Mouse (Mus musculus): ENCODE results near the gene Olfr1251. TPM values are rescaled to one million over a fixed set of nuclear protein-coding genes. Genes with fewer than 3 reads are reported as not detected.
"Not testable (repeated sequence)": the region's sequence is repeated elsewhere in the genome, so short reads cannot be mapped to it uniquely, and the experiment has no call there.

The Olfr1251 gene
- not detected in 2 replicates for polyA plus RNA-seq (2016; fragmentation: Nextera tagmentation; extraction: Ambion mirVana)

GRCm38 (mm10) chr2:89671836-89672235 is at the start of gene Olfr1251:
Gene Olfr1251 (minus strand): TSS chr2:89671936.
- Histone ChIP-seq H3K9ac (no peak within 1 kb of the TSS), H3K9me3 (replicated peaks) (no peaks in the 10 kb centered on the region), H3K27me3 (no peaks in the 10 kb centered on the region), H3K4me1 (no peaks in the 10 kb centered on the region), H3K4me2 (replicated peaks) (no peak within 1 kb of the TSS), H3K27ac (no peak within 1 kb of the TSS), H3K4me3 (no peak within 1 kb of the TSS), H3K36me3 (no peaks in the 10 kb centered on the region)
- ATAC-seq (ENCODE audit: low FRiP score), result no peak

GRCm38 (mm10) chr2:89691980-89692379 is 20.2 kb upstream of the Olfr1251 start:
- H3K27ac ChIP-seq, result no peak overlapping the region
- H3K27me3 ChIP-seq, result no peaks in the 10 kb centered on the region
- no peak overlapping the region for H3K4me3 ChIP-seq
- ATAC-seq (ENCODE audit: low FRiP score), result no peak
- H3K4me2 ChIP-seq (replicated peaks), result no peak overlapping the region
- no peaks in the 10 kb centered on the region for H3K4me1 ChIP-seq
- H3K9ac ChIP-seq, result no peak overlapping the region
- H3K36me3 ChIP-seq, result no peaks in the 10 kb centered on the region
- H3K9me3 ChIP-seq (replicated peaks), result no peaks in the 10 kb centered on the region
- 86% methylated on average over 6 of the region's 6 CpGs for WGBS

GRCm38 (mm10) chr2:89661367-89661766 is 10.4 kb downstream of the Olfr1251 start, which contains the start of gene Olfr1250:
Gene Olfr1250 (minus strand): TSS chr2:89661467.
- H3K4me2 ChIP-seq (replicated peaks), result no peak within 1 kb of the TSS
- no peaks in the 10 kb centered on the region for H3K4me1 ChIP-seq
- H3K4me3 ChIP-seq, result no peak within 1 kb of the TSS
- no peaks in the 10 kb centered on the region for H3K9me3 ChIP-seq (replicated peaks)
- no peak for ATAC-seq (ENCODE audit: low FRiP score)
- no peaks in the 10 kb centered on the region for H3K36me3 ChIP-seq
- H3K27ac ChIP-seq, result no peak within 1 kb of the TSS
- H3K27me3 ChIP-seq, result no peaks in the 10 kb centered on the region
- no peak within 1 kb of the TSS for H3K9ac ChIP-seq

- Histone ChIP-seq H3K9me3 (replicated peaks) (no peaks in the 10 kb centered on the region), H3K4me1 (no peaks in the 10 kb centered on the region), H3K27ac (no peak within 1 kb of the TSS), H3K4me3 (no peak within 1 kb of the TSS), H3K4me2 (replicated peaks) (no peak within 1 kb of the TSS), H3K27me3 (no peaks in the 10 kb centered on the region), H3K36me3 (no peaks in the 10 kb centered on the region), H3K9ac (no peak within 1 kb of the TSS)
- ATAC-seq (ENCODE audit: low FRiP score), result no peak
- WGBS, result 93% methylated on average over 2 of the region's 2 CpGs
Measured at GRCm38 (mm10) chr2:89634883-89635282, 36.9 kb downstream of the Olfr1251 start, which contains the start of gene Olfr1249. Gene Olfr1249 (minus strand): TSS chr2:89634983.

GRCm38 (mm10) chr2:89618145-89618544 is 53.6 kb downstream of the Olfr1251 start, which contains the start of gene Olfr1248:
Gene Olfr1248 (minus strand): TSS chr2:89618245.
- not testable (repeated sequence) for H3K9me3 ChIP-seq (replicated peaks); H3K4me1 ChIP-seq; H3K36me3 ChIP-seq; ATAC-seq (ENCODE audit: low FRiP score); H3K4me2 ChIP-seq (replicated peaks); H3K27ac ChIP-seq; H3K27me3 ChIP-seq; H3K9ac ChIP-seq; H3K4me3 ChIP-seq
- 83% methylated on average over 1 of the region's 1 CpGs for WGBS

Other genes starting within 250 kb of the Olfr1251 start
- gene Olfr1240, start 228.9 kb downstream of the Olfr1251 start, polyA plus RNA-seq (2016; fragmentation: Nextera tagmentation; extraction: Ambion mirVana), result not detected in 2 replicates
- gene Olfr1241, start 184.8 kb downstream of the Olfr1251 start, polyA plus RNA-seq (2016; fragmentation: Nextera tagmentation; extraction: Ambion mirVana), result not detected in 2 replicates
- not detected in 2 replicates for gene Olfr1242, start 173.6 kb downstream of the Olfr1251 start, polyA plus RNA-seq (2016; fragmentation: Nextera tagmentation; extraction: Ambion mirVana)
- gene Olfr1243, start 140.4 kb downstream of the Olfr1251 start, polyA plus RNA-seq (2016; fragmentation: Nextera tagmentation; extraction: Ambion mirVana), result not detected in 2 replicates
- not detected in 2 replicates for gene Olfr1245, start 93.5 kb downstream of the Olfr1251 start, polyA plus RNA-seq (2016; fragmentation: Nextera tagmentation; extraction: Ambion mirVana)
- gene Olfr1246, start 78.8 kb downstream of the Olfr1251 start, polyA plus RNA-seq (2016; fragmentation: Nextera tagmentation; extraction: Ambion mirVana), result not detected in 2 replicates
- gene Olfr1247, start 57.8 kb downstream of the Olfr1251 start, polyA plus RNA-seq (2016; fragmentation: Nextera tagmentation; extraction: Ambion mirVana), result not detected in 2 replicates
- not detected in 2 replicates for gene Olfr1248, start 53.7 kb downstream of the Olfr1251 start, polyA plus RNA-seq (2016; fragmentation: Nextera tagmentation; extraction: Ambion mirVana)
- gene Olfr1249, start 37.0 kb downstream of the Olfr1251 start, polyA plus RNA-seq (2016; fragmentation: Nextera tagmentation; extraction: Ambion mirVana), result not detected in 2 replicates
- not detected in 2 replicates for gene Olfr1250, start 10.5 kb downstream of the Olfr1251 start, polyA plus RNA-seq (2016; fragmentation: Nextera tagmentation; extraction: Ambion mirVana)
- not detected in 2 replicates for gene Olfr1252, start 53.1 kb upstream of the Olfr1251 start, polyA plus RNA-seq (2016; fragmentation: Nextera tagmentation; extraction: Ambion mirVana)
- gene Olfr1253, start 85.2 kb upstream of the Olfr1251 start, polyA plus RNA-seq (2016; fragmentation: Nextera tagmentation; extraction: Ambion mirVana), result not detected in 2 replicates
- not detected in 2 replicates for gene Olfr1254, start 121.7 kb upstream of the Olfr1251 start, polyA plus RNA-seq (2016; fragmentation: Nextera tagmentation; extraction: Ambion mirVana)
- gene Olfr1255, start 140.1 kb upstream of the Olfr1251 start, polyA plus RNA-seq (2016; fragmentation: Nextera tagmentation; extraction: Ambion mirVana), result not detected in 2 replicates
- not detected in 2 replicates for gene Olfr1256, start 169.6 kb upstream of the Olfr1251 start, polyA plus RNA-seq (2016; fragmentation: Nextera tagmentation; extraction: Ambion mirVana)
- not detected in 2 replicates for gene Olfr48, start 176.3 kb upstream of the Olfr1251 start, polyA plus RNA-seq (2016; fragmentation: Nextera tagmentation; extraction: Ambion mirVana)
- not detected in 2 replicates for gene Olfr1257, start 206.5 kb upstream of the Olfr1251 start, polyA plus RNA-seq (2016; fragmentation: Nextera tagmentation; extraction: Ambion mirVana)